Comparison of ENCODE assay signal across 8 mouse cellular contexts in the genomic region with DNA sequence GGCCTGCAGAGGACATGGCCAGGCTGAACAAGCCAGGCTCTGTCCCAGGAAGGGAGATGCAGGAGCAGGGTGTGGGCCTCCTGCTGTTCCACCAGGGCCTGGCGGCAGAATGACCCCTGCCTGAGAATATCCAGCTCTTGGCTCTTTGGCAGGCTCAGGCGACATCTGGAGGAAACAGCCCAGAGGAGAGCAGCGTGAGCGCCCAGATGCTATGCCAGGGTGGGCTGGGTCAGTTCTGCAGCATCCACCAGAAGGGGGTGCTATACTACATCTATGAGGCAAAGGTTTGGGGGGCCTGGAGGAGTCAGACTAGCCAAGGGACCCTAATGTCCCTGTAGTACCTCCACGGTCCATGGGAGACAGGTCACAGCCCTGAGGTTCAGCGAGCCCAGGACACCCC. TPM values are rescaled to one million over a fixed set of nuclear protein-coding genes. Genes with fewer than 3 reads are reported as not detected.
DNase-seq lines count a peak whose midpoint lies in the region; ATAC-seq and TF ChIP-seq lines count a peak whose summit lies in the region.

No protein-coding gene starts in this region.

- TF ChIP-seq POLR2A in brain, embryonic 14.5 days (IDR thresholded peaks at IDR 0.05; ENCODE audit: borderline replicate concordance, extremely low read depth, insufficient read depth, insufficient read length, poor library complexity, severe bottlenecking) = no peak
- no peak for TF ChIP-seq POLR2A in heart, adult 2 months (IDR thresholded peaks at IDR 0.05; ENCODE audit: insufficient read depth, low read depth, low read length)

- peak overlapping the region; percentile 97 for H3K27ac ChIP-seq in left cerebral cortex, adult 2 months
- no peak overlapping the region for H3K27ac ChIP-seq in heart, adult 2 months
- H3K27ac ChIP-seq in stomach, embryonic 14.5 days (ENCODE audit: low read length) = no peak overlapping the region

- no peaks in the 10 kb centered on the region; the same call in 1 of the 2 replicates for H3K4me1 ChIP-seq in heart, adult 2 months (ENCODE audit: control insufficient read depth, insufficient read depth, low read length)
- H3K4me1 ChIP-seq in stomach, embryonic 14.5 days (ENCODE audit: control insufficient read depth, insufficient read depth, low read length) = peaks cover 16% of the 10 kb centered on the region

- 30% methylated on average over 6 of the region's 6 CpGs for WGBS in heart, adult 2 months
- 40% methylated on average over 6 of the region's 6 CpGs for WGBS in stomach, embryonic 14.5 days

- TF ChIP-seq CTCF in left cerebral cortex, adult 2 months (IDR thresholded peaks at IDR 0.05) = peak; percentile 69
- peak; percentile 63; the same call in 1 of the 2 replicates for TF ChIP-seq CTCF in brain, embryonic 14.5 days (IDR thresholded peaks at IDR 0.05; ENCODE audit: borderline replicate concordance, extremely low read depth, insufficient read depth, insufficient read length)
- TF ChIP-seq CTCF in heart, adult 2 months (IDR thresholded peaks at IDR 0.05) = peak; percentile 81

- H3K9ac ChIP-seq in heart, adult 2 months (ENCODE audit: low read depth, low read length) = no peak overlapping the region
- H3K9ac ChIP-seq in stomach, embryonic 14.5 days (replicated peaks; ENCODE audit: low read depth, low read length) = no peak overlapping the region

- no peaks in the 10 kb centered on the region for H3K79me2 ChIP-seq in heart, adult 2 months (replicated peaks; ENCODE audit: control insufficient read depth, insufficient read depth, low read length)

- no peak overlapping the region for H3K4me2 ChIP-seq in stomach, embryonic 14.5 days (replicated peaks; ENCODE audit: low read depth, low read length)

- H3K9me3 ChIP-seq in stomach, embryonic 14.5 days (ENCODE audit: control insufficient read depth, low read depth, low read length) = no peaks in the 10 kb centered on the region

- peak; percentile 63; the same call in 1 of the 2 replicates for TF ChIP-seq EP300 in heart, adult 2 months (IDR thresholded peaks at IDR 0.05; ENCODE audit: insufficient read depth, low read depth, low read length)

- peak; percentile 11; the same call in 1 of the 2 replicates for ATAC-seq in stomach, embryonic 14.5 days (ENCODE audit: insufficient number of reproducible peaks, insufficient read depth, low FRiP score, low read depth)
- ATAC-seq in megakaryocyte-erythroid progenitor cell, adult 5-6 weeks (replicated peaks; ENCODE audit: low FRiP score, low TSS enrichment, poor library complexity, severe bottlenecking) = no peak; the same call in 1 of the 2 replicates

- H3K27me3 ChIP-seq in heart, adult 2 months (ENCODE audit: control insufficient read depth, insufficient read depth, low read length) = no peaks in the 10 kb centered on the region
- no peaks in the 10 kb centered on the region for H3K27me3 ChIP-seq in stomach, embryonic 14.5 days (ENCODE audit: control insufficient read depth, insufficient read depth, low read length)

- H3K4me3 ChIP-seq in left cerebral cortex, adult 2 months = no peak overlapping the region
- no peak overlapping the region for H3K4me3 ChIP-seq in heart, adult 2 months
- H3K4me3 ChIP-seq in stomach, embryonic 14.5 days (ENCODE audit: low read depth, low read length) = no peak overlapping the region

- H3K36me3 ChIP-seq in heart, adult 2 months (ENCODE audit: control insufficient read depth, insufficient read depth, low read length) = no peaks in the 10 kb centered on the region
- peaks cover 80% of the 10 kb centered on the region for H3K36me3 ChIP-seq in stomach, embryonic 14.5 days (ENCODE audit: control insufficient read depth, insufficient read depth, low read length)

- intact Hi-C loops in left cerebral cortex, adult 2 months (cut with DNase I) = no loop called here
- intact Hi-C loops in heart, adult 2 months (cut with DNase I) = no loop called here

- DNase-seq in left cerebral cortex, adult 2 months (ENCODE audit: extremely low spot score in 1 of 2, low spot score in 2 of 2) = no peak
- no peak for DNase-seq in left cerebral cortex, adult 11 months (ENCODE audit: low spot score)
- peak; percentile 69 for DNase-seq in brain, embryonic 14.5 days (ENCODE audit: low read depth)
- DNase-seq in heart, adult 2 months = peak; percentile 55 to 66
- peak; percentile 55 for DNase-seq in kidney, adult 18-20 months
- DNase-seq in lung, postnatal 10 days = peak; percentile 82

RNA-seq across cellular contexts. Expression of a gene that starts 12.0 kb away (rescaled TPM):
- 10 to 100 TPM; 14.3 to 14.7 TPM for total RNA-seq in left cerebral cortex, adult 2 months (2021)
- 134 and 211 TPM in 2 replicates for polyA plus RNA-seq in brain, embryonic 14.5 days (2012; rRNA removed)
- 1 to 10 TPM; 5.7 to 7.6 TPM for total RNA-seq in heart, adult 2 months (2021)
- polyA plus RNA-seq in heart, adult 2 months (2012; rRNA removed) = 11.6 and 12.7 TPM in 2 replicates
- 8.4 and 10.2 TPM in 2 replicates for polyA plus RNA-seq in stomach, embryonic 14.5 days (2014; fragmentation: Nextera tagmentation; extraction: Ambion mirVana)
- 5.0 and 5.4 TPM in 2 replicates for total RNA-seq in megakaryocyte-erythroid progenitor cell, adult 5-6 weeks (2014; fragmentation: Nextera tagmentation)
- 4.0 and 19.5 TPM in 2 replicates for total RNA-seq in megakaryocyte-erythroid progenitor cell, adult 5-6 weeks (2017)

RNA-seq across cellular contexts. Expression of a gene that starts 38.1 kb away (rescaled TPM):
- 10 to 100 TPM; 35.7 to 37.4 TPM for total RNA-seq in left cerebral cortex, adult 2 months (2021)
- 74.8 and 79.2 TPM in 2 replicates for polyA plus RNA-seq in brain, embryonic 14.5 days (2012; rRNA removed)
- total RNA-seq in heart, adult 2 months (2021) = 10 to 100 TPM; 14.9 to 16.4 TPM
- polyA plus RNA-seq in heart, adult 2 months (2012; rRNA removed) = 23.8 and 31.8 TPM in 2 replicates
- 59.4 and 59.6 TPM in 2 replicates for polyA plus RNA-seq in stomach, embryonic 14.5 days (2014; fragmentation: Nextera tagmentation; extraction: Ambion mirVana)
- 66.8 and 78.6 TPM in 2 replicates for total RNA-seq in megakaryocyte-erythroid progenitor cell, adult 5-6 weeks (2014; fragmentation: Nextera tagmentation)
- total RNA-seq in megakaryocyte-erythroid progenitor cell, adult 5-6 weeks (2017) = 45.4 and 49.0 TPM in 2 replicates

Comparison
In these comparisons a context has a peak if more than half of its experiments do, and no peak if none do; other contexts are left out.
1. DNase-seq: peak in brain, embryonic 14.5 days (single experiment), heart, adult 2 months (2 of 2), kidney, adult 18-20 months (single experiment) and lung, postnatal 10 days (single experiment); none in left cerebral cortex, adult 2 months (0 of 2) and left cerebral cortex, adult 11 months (single experiment).
2. Peak in every context shown above with its lines, with median percentiles within 50 percentile points of each other: CTCF ChIP-seq.